Mouse (Mus musculus) small intestine, adult 2 months (tissue): ENCODE data around the gene Igf2bp2. TPM values are rescaled to one million over a fixed set of nuclear protein-coding genes. Genes with fewer than 3 reads are reported as not detected.
A peak's percentile ranks its signal among the peaks of the same experiment; 100 is the strongest.

Experiments
- H3K27ac ChIP-seq: fragments of 200-500 bp; 2 replicates; pipeline ENCODE4 v1.5.1; 2012; ENCODE audit warnings: low read depth, low read length, control low read depth, inconsistent platforms; ENCODE audit not compliant: insufficient read depth
- H3K27me3 ChIP-seq: fragments of 200-500 bp; 2 replicates; pipeline ENCODE4 v1.6.1; 2012; ENCODE audit warnings: mild to moderate bottlenecking, moderate library complexity, low read length, inconsistent platforms; ENCODE audit not compliant: control insufficient read depth, insufficient read depth
- H3K36me3 ChIP-seq: fragments of 200-500 bp; 2 replicates; pipeline ENCODE4 v1.6.1; 2012; ENCODE audit warnings: mild to moderate bottlenecking, low read length, control low read depth, inconsistent platforms; ENCODE audit not compliant: control insufficient read depth, insufficient read depth
- H3K4me1 ChIP-seq: fragments of 200-500 bp; 2 replicates; pipeline ENCODE4 v1.6.1; 2012; ENCODE audit warnings: low read length, inconsistent platforms, mixed read lengths; ENCODE audit not compliant: control insufficient read depth, insufficient read depth, insufficient read length
- H3K4me3 ChIP-seq: fragments of 200-500 bp; 2 replicates; pipeline ENCODE4 v1.5.1; 2012; ENCODE audit warnings: low read depth, mild to moderate bottlenecking, control low read depth, inconsistent platforms, low read length, moderate library complexity
- CTCF ChIP-seq: fragments of 200-500 bp; IDR thresholded peaks from 2 replicates; pipeline ENCODE4 v1.5.1; 2012; ENCODE audit warnings: low read depth, mild to moderate bottlenecking, control low read depth, inconsistent platforms, low read length, moderate library complexity, mixed read lengths; ENCODE audit not compliant: insufficient replicate concordance, insufficient read length; ENCODE audit errors: extremely low read depth
- POLR2A ChIP-seq: fragments of 200-500 bp; IDR thresholded peaks from 2 replicates; pipeline ENCODE4 v1.6.1; 2012; ENCODE audit warnings: low read depth, mild to moderate bottlenecking, control low read depth, inconsistent platforms, low read length, moderate library complexity
- WGBS: fragments of 180-500 bp; shearing (Covaris S2); methylation state at CpG from one replicate; pipeline ENCODE4 v1.1.7; 2018; 5-methylcytosine and 5-hydroxymethylcytosine counted together
- polyA plus RNA-seq: library from polyadenylated mRNA; depleted of rRNA; stranded (reverse); fragments of >200 nt; gene quantifications from 2 replicates; pipeline ENCODE4 v1.2.3, GENCODE M21; 2012; rRNA removed

The Igf2bp2 gene
- polyA plus RNA-seq, 1 experiment = 8.0 TPM

GRCm38 (mm10) chr16:22009596-22009995 is 153.5 kb downstream of the Igf2bp2 start:
- under 1% methylated on average over 51 of the region's 51 CpGs for WGBS
- Histone ChIP-seq H3K27ac (peak overlapping the region; percentile 25), H3K4me1 (no peaks in the 10 kb centered on the region), H3K27me3 (no peaks in the 10 kb centered on the region), H3K4me3 (peak overlapping the region; percentile 95), H3K36me3 (peaks cover 2% of the 10 kb centered on the region; the same call in 1 of the 2 replicates)
- no peak for TF ChIP-seq POLR2A
- TF ChIP-seq CTCF = no peak

GRCm38 (mm10) chr16:22009099-22009584 is 154.0 kb downstream of the Igf2bp2 start, which contains the start of gene Senp2:
TSS of gene Senp2 (plus strand) at chr16:22009484.
- Histone ChIP-seq H3K4me1 (no peaks in the 10 kb centered on the region), H3K4me3 (peak within 1 kb of the TSS; percentile 95), H3K36me3 (peaks cover 2% of the 10 kb centered on the region; the same call in 1 of the 2 replicates), H3K27me3 (no peaks in the 10 kb centered on the region), H3K27ac (peak within 1 kb of the TSS; percentile 25)
- TF ChIP-seq CTCF (no peak), POLR2A (no peak)
- WGBS = under 1% methylated on average over 34 of the region's 45 CpGs

Other genes with a start within 250 kb of the Igf2bp2 start
- gene Tmem41a, start 215.7 kb downstream of the Igf2bp2 start, polyA plus RNA-seq = 32.6 and 85.0 TPM in 2 replicates
- gene Liph, start 167.6 kb downstream of the Igf2bp2 start, polyA plus RNA-seq = 21.9 and 43.3 TPM in 2 replicates
- 2.2 and 5.3 TPM in 2 replicates for gene Senp2, start 153.8 kb downstream of the Igf2bp2 start, polyA plus RNA-seq
- 6.2 and 8.9 TPM in 2 replicates for gene Tra2b, start 102.7 kb upstream of the Igf2bp2 start, polyA plus RNA-seq